Mouse (Mus musculus) E14TG2a.4 (cell line): ENCODE measurements around the gene Thra.

Experiments
- CTCF ChIP-seq: conservative IDR thresholded peaks from 2 replicates; pipeline ENCODE4 v1.5.1; 2014; ENCODE audit warnings: low read length
- NANOG ChIP-seq: IDR thresholded peaks from 2 replicates; pipeline ENCODE4 v1.6.1; 2014; ENCODE audit warnings: borderline replicate concordance, low read length, mixed read lengths
- POU5F1 ChIP-seq: IDR thresholded peaks from 2 replicates; pipeline ENCODE4 v1.6.1; 2014; ENCODE audit warnings: low read length, borderline replicate concordance

DNA sequence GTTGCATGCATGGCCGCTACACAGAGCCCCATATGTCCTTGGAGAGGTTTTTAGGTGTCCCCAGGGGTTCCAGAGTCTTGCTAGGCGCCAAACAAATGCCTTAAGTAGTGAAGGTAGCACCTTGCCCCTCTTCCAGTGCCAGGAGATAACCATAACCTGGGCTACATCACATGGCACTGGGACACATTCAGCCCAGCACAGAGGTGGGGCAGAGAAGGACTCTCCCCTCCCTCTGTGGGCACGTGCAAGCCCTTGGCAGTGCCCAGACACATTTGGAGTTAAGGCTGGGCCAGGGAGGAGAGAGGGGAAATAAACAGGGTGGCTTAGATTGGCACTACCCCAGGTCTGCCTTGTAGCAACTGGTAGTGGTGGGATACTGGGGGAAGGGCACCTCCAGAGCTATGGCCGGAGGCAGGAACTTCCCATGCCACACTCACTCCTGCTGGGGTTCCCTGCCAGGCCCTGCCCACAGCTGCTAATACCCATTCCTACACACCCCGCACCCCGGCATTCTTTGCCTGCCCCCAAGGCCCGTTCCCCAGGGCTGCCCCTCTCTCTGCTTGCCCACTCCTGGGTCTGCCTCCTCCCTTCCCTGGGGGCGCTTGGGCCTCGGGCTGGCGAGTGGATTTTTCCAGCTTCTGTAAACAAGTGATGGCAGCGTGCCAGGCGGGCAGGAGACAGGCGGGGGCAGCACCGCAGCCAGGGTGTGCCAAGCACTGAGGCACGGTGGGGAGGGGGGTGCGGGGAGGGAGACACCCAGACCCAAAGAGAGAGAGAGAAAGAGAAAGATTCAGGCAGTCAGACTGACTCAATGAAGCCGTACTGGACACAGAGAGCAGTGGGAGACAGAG, 10.1 kb downstream of the Thra start:
- no peak for TF ChIP-seq CTCF
- TF ChIP-seq NANOG = no peak
- TF ChIP-seq POU5F1 = no peak
